In the genomic region with DNA sequence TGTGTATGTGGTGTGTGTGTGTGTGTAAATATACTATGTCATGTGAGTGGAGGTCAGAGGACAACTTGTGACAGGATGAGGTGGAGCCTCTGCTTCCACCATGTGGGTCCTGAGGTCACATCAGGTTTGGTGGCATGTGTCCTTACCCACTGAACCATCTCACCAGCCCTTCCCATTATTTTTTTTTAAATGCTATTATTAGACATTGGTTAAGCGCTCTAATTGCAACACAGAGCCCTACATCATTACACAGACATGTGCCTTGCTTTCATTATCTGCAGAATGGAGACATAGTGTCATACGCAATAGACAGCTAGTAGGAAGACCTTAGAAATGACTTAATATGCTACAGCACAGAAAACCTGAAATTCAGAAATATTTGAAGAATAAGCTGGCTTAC, we compare ENCODE assay signal across 35 mouse cellular contexts. TPM values are rescaled to one million over a fixed set of nuclear protein-coding genes. Genes with fewer than 3 reads are reported as not detected.
DNase-seq lines count a peak whose midpoint lies in the region; ATAC-seq and TF ChIP-seq lines count a peak whose summit lies in the region.
"Had no signal": no experiment of that assay in that cellular context is flagged by ENCODE, and none has a peak within 500 bp of the region (broad histone marks: within the 10 kb centered on the region; RNA-seq: fewer than 3 reads in every experiment).

No protein-coding gene starts in this region.

- no peak overlapping the region for H3K4me3 ChIP-seq in gastrocnemius, adult 2 months
- no peak overlapping the region for H3K4me3 ChIP-seq in brown adipose tissue, adult 24 weeks (ENCODE audit: insufficient read depth, low read depth, low read length)
- H3K4me3 ChIP-seq: embryonic facial prominence, embryonic 10.5 days; embryonic facial prominence, embryonic 13.5 days; erythroblast, embryonic 14.5 days; forebrain, embryonic 12.5 days; heart, embryonic 12.5 days; heart, embryonic 15.5 days; hindbrain, embryonic 10.5 days; hindbrain, embryonic 13.5 days; intestine, embryonic 15.5 days had no signal

- H3K27ac ChIP-seq in gastrocnemius, adult 2 months = peak overlapping the region; percentile 99
- H3K27ac ChIP-seq in brown adipose tissue, adult 24 weeks (replicated peaks; ENCODE audit: low read depth, low read length) = peak overlapping the region; percentile 52
- H3K27ac ChIP-seq: embryonic facial prominence, embryonic 10.5 days; embryonic facial prominence, embryonic 13.5 days; forebrain, embryonic 12.5 days; heart, embryonic 15.5 days; hindbrain, embryonic 10.5 days; hindbrain, embryonic 13.5 days; intestine, embryonic 15.5 days had no signal

- DNase-seq in gastrocnemius, adult 2 months = peak; percentile 6
- no peak for DNase-seq in gastrocnemius, adult 18-20 months (ENCODE audit: low spot score)
- DNase-seq in 416B (ENCODE audit: low read depth) = peak; percentile 62
- no peak for DNase-seq in spleen, postnatal 4 days (ENCODE audit: low spot score in 2 of 2)
- DNase-seq in urinary bladder, adult 2 months (ENCODE audit: low spot score) = no peak
- DNase-seq: adrenal gland, adult 2 months; adrenal gland, postnatal 14 days; cerebellum, adult 18-20 months; cerebellum, adult 9-10 months; cerebellum, postnatal 25 days; embryo, embryonic 11 days; gastrocnemius, postnatal 10 days; gastrocnemius, postnatal 36 days; heart, adult 18-20 months; heart, postnatal 10 days; heart, postnatal 36 days had no signal

- peaks cover 6% of the 10 kb centered on the region; the same call in 1 of the 2 replicates for H3K4me1 ChIP-seq in brown adipose tissue, adult 24 weeks (ENCODE audit: control insufficient read depth, insufficient read depth, insufficient read length, low read length)

- TF ChIP-seq CTCF in gastrocnemius, adult 2 months (IDR thresholded peaks at IDR 0.05) = no peak

- ATAC-seq in monocyte, adult 5-6 weeks (replicated peaks; ENCODE audit: insufficient number of reproducible peaks, low FRiP score, low TSS enrichment, poor library complexity, severe bottlenecking) = peak; percentile 37; the same call in 1 of the 2 replicates
- ATAC-seq: CD4-positive, CD25-positive, alpha-beta regulatory T cell, adult 4 months; forebrain, embryonic 16.5 days; hindbrain, embryonic 16.5 days; intestine, embryonic 15.5 days had no signal

- intact Hi-C loops in gastrocnemius, adult 2 months (cut with DNase I) = no loop called here

RNA-seq across cellular contexts. Expression of gene Gm37419, which starts 12.1 kb away (rescaled TPM):
- total RNA-seq in gastrocnemius, adult 2 months (2021) = not detected
- total RNA-seq in gastrocnemius, adult 18-20 months (2021) = not detected
- polyA plus RNA-seq in brown adipose tissue, adult 24 weeks (2012; ENCODE audit: insufficient read depth, insufficient read length, missing spikeins) = not detected in 2 replicates
- not detected in 3 replicates for total RNA-seq in monocyte, adult 5-6 weeks (2017)
- not detected in 2 replicates for polyA plus RNA-seq in urinary bladder, adult 2 months (2012; rRNA removed)
- total RNA-seq: adrenal gland, adult 2 months; adrenal gland, postnatal 14 days; adrenal gland, postnatal 4 days; gastrocnemius, postnatal 10 days; gastrocnemius, postnatal 36 days; heart, adult 18-20 months; heart, postnatal 10 days; heart, postnatal 36 days; MEL had no signal
- polyA plus RNA-seq: adrenal gland, adult 2 months; brain, embryonic 14.5 days; C2C12; CD4-positive, CD25-positive, alpha-beta regulatory T cell, adult 4 months; cortical plate, adult 2 months; embryonic facial prominence, embryonic 10.5 days; embryonic facial prominence, embryonic 13.5 days; erythroblast, embryonic 14.5 days; forebrain, embryonic 12.5 days; forebrain, embryonic 16.5 days; heart, embryonic 12.5 days; heart, embryonic 15.5 days; hindbrain, embryonic 10.5 days; hindbrain, embryonic 13.5 days; hindbrain, embryonic 16.5 days; intestine, embryonic 15.5 days had no signal

RNA-seq across cellular contexts. Expression of gene Bcl6, which starts 12.5 kb away (rescaled TPM):
- 10 to 100 TPM; 62.7 to 71.2 TPM for total RNA-seq in gastrocnemius, adult 2 months (2021)
- 10 to 100 TPM; 50.6 to 61.2 TPM for total RNA-seq in gastrocnemius, adult 18-20 months (2021)
- polyA plus RNA-seq in brown adipose tissue, adult 24 weeks (2012; ENCODE audit: insufficient read depth, insufficient read length, missing spikeins) = 20.3 and 66.4 TPM in 2 replicates
- total RNA-seq in monocyte, adult 5-6 weeks (2017) = 74.7 to 91.8 TPM (median 83.1 TPM) in 3 replicates
- polyA plus RNA-seq in urinary bladder, adult 2 months (2012; rRNA removed) = 15.2 and 22.9 TPM in 2 replicates
- total RNA-seq: MEL had no signal

RNA-seq across cellular contexts. Expression of gene Rtp2, which starts 44.0 kb away (rescaled TPM):
- not detected for total RNA-seq in gastrocnemius, adult 2 months (2021)
- total RNA-seq in gastrocnemius, adult 18-20 months (2021) = not detected
- polyA plus RNA-seq in brown adipose tissue, adult 24 weeks (2012; ENCODE audit: insufficient read depth, insufficient read length, missing spikeins) = not detected in 2 replicates
- not detected in 3 replicates for total RNA-seq in monocyte, adult 5-6 weeks (2017)
- not detected in 2 replicates for polyA plus RNA-seq in urinary bladder, adult 2 months (2012; rRNA removed)
- total RNA-seq: adrenal gland, adult 2 months; adrenal gland, postnatal 14 days; adrenal gland, postnatal 4 days; gastrocnemius, postnatal 10 days; gastrocnemius, postnatal 36 days; heart, adult 18-20 months; heart, postnatal 10 days; heart, postnatal 36 days; MEL had no signal
- polyA plus RNA-seq: adrenal gland, adult 2 months; C2C12; erythroblast, embryonic 14.5 days; heart, embryonic 12.5 days; heart, embryonic 15.5 days; hindbrain, embryonic 10.5 days; hindbrain, embryonic 13.5 days; hindbrain, embryonic 16.5 days; intestine, embryonic 15.5 days had no signal

Comparison
In these comparisons a context has a peak if more than half of its experiments do, and no peak if none do; other contexts are left out.
1. DNase-seq: peak in gastrocnemius, adult 2 months (single experiment) and 416B (single experiment); none in gastrocnemius, adult 18-20 months (single experiment), spleen, postnatal 4 days (0 of 2) and urinary bladder, adult 2 months (single experiment).